Mouse (Mus musculus): ENCODE data around the gene Elovl7. TPM values are rescaled to one million over a fixed set of nuclear protein-coding genes. Genes with fewer than 3 reads are reported as not detected.

Elovl7 gene
- total RNA-seq, 2 experiments from 2014 or later, result 5.0 to 6.5 TPM

GRCm38 (mm10) chr13:108301411-108301810 lies 87.2 kb downstream of the Elovl7 start:
- peak in 1 of 2 experiments; percentile 21 for DNase-seq (ENCODE audit: low spot score in 2 of 2)

DNA sequence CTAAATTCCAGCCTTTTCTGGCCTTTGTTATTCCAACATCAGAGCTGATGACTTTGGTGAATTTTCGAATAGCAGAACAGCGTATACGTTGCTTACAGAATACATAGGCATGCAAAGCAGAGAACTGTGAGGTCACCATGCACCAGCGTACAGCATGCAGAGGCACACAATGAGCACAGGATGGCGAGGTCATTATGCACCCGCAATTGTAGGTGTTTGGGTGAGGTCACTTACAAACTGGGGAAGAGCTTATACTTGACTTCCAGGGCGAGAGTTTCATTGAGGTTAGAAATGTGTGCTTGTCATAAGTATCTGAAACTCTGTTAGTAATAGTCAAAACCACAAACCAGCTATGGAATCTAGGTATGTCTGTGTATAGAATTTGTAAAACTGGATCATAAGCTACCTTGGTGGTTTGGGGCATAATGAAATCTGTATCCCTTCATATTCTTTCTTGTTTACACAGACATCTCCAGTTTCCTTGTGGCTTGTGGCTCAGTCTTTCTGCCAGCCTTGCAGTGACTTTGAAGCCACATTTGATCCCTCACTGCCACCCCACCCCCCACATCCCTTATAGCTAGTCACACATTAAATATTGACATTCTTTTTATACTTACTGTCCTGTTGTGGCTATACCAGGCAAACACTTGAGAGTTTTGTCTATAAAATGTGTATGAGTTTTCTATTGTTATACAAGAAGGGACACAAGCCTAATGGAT lies 88.9 kb downstream of the Elovl7 start:
- DNase-seq (ENCODE audit: low spot score in 2 of 2), result no peak

DNA sequence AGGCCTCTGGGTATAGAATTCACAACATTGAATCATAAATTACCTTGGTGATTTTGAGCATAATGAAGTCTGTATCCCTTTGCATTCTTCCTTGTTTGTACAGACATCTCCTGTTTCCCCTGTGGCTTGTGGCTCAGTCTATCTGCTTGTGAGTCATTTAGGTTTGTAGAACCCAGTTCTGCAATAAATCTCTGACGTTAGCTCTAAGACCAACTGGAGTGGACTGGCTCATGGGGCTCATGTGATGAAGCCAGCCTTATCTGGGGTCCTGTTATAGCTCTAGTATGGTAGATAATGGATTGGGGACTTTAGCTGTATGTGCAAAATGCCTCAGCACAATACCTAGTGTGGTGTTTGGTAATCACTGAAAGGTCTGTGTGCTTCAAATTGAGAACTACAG lies 89.6 kb downstream of the Elovl7 start:
- DNase-seq (ENCODE audit: low spot score in 2 of 2), result no peak

- DNase-seq (ENCODE audit: low spot score in 2 of 2), result no peak
Observed at GRCm38 (mm10) chr13:108304680-108305079, 90.5 kb downstream of the Elovl7 start.

- DNase-seq (ENCODE audit: low spot score in 2 of 2), result peak; percentile 94
Observed at GRCm38 (mm10) chr13:108315702-108316486, 101.7 kb downstream of the Elovl7 start, which contains the start of gene Depdc1b. Gene Depdc1b (plus strand): TSS chr13:108316332.

GRCm38 (mm10) chr13:108316487-108316903 lies 102.3 kb downstream of the Elovl7 start:
- no peak for DNase-seq (ENCODE audit: low spot score in 2 of 2)

- no peak for DNase-seq (ENCODE audit: low spot score in 2 of 2)
Observed at GRCm38 (mm10) chr13:108317414-108317813, 103.2 kb downstream of the Elovl7 start.

GRCm38 (mm10) chr13:108319028-108319427 lies 104.8 kb downstream of the Elovl7 start:
- DNase-seq (ENCODE audit: low spot score in 2 of 2), result no peak

- DNase-seq (ENCODE audit: low spot score in 2 of 2), result no peak
Observed at GRCm38 (mm10) chr13:108320216-108320615, 106.0 kb downstream of the Elovl7 start.

DNA sequence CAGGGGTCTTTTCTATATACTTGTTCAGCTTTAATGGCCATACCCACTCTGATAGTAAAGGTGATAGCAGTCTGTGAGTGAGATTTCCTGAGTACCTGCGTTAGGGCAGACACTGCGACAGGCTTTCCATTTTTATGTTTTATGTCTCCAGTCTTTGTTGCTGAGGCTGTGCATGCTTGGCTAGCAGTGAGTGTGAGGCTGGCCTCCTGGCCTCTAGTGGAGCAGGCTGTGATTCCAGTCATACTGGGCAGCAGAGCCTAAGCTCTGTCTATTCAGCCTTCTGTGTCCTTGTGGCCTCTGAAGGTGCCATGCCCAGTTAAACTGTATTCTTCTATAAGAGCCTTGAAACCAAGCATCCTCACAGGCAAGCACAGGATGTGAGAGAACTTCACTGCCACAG lies 108.3 kb downstream of the Elovl7 start:
- no peak for DNase-seq (ENCODE audit: low spot score in 2 of 2)

- no peak for DNase-seq (ENCODE audit: low spot score in 2 of 2)
Observed at GRCm38 (mm10) chr13:108323317-108323716, 109.1 kb downstream of the Elovl7 start.

DNA sequence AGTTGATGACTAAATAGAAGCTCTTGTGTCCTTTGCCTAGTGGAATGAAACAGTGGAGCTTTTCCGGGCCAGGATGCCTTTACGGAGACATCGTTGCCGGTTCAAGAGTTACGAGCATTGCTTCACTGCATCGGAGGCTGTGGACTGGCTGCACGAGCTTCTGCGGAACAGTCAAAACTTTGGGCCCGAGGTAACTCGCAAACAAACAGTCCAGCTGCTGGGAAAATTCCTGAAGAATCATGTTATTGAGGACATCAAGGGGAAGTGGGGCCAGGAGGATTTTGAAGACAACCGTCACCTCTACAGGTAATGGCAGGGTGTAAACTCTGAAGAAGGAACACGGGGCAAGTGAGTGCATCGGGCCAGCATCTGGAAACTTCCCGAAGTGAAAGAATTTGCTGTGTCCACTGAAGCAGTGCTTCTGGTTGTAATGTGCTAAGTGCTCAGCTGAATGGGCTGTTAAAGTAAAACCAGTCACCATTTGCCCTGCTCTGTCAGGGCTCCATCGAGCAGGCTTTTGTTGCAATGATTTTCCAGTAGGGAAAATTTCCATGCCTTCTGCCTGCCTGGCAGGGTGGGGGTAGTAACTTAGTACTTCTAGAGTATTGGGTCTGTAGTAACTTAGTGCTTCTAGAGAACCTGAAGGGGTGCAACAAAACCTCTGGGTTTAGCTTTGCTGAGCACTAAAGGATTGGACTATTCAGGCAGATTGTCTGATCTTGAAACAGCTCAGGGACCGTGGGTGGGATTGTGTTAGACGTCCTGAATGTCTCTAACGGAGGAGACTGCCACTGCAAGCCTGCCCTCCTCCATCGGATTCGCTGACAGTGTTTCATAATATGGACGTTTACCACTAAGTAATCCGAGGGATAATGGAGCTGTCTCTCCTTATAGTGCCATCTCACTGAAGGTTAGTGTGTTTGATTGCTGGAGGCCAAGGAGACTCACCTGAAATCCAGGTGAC lies 109.9 kb downstream of the Elovl7 start:
- no peak for DNase-seq (ENCODE audit: low spot score in 2 of 2)

GRCm38 (mm10) chr13:108325871-108326270 lies 111.7 kb downstream of the Elovl7 start:
- DNase-seq (ENCODE audit: low spot score in 2 of 2), result no peak

- DNase-seq (ENCODE audit: low spot score in 2 of 2), result no peak
Observed at GRCm38 (mm10) chr13:108326351-108326750, 112.1 kb downstream of the Elovl7 start.

DNA sequence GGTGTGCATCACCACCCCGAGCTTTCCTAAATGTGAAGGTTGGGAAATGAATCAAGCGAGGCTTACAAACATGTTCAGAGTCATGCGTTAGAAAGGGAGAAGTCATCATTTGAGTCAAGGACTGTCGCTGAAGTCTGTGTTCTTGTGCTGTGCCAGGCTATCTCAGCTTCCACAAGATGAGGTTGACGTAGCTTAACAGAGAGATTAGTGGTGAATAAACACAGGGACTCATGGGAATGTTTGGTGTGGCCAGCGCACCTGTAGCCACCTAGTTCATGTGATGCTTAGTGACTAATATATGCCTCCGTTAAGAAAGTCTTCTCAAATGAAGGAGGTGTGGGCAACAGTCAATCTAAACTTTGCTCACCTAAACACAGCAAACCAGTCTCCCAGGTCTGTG lies 112.8 kb downstream of the Elovl7 start:
- DNase-seq (ENCODE audit: low spot score in 2 of 2), result no peak

- DNase-seq (ENCODE audit: low spot score in 2 of 2), result no peak
Observed at GRCm38 (mm10) chr13:108328406-108329180, 114.4 kb downstream of the Elovl7 start.

DNA sequence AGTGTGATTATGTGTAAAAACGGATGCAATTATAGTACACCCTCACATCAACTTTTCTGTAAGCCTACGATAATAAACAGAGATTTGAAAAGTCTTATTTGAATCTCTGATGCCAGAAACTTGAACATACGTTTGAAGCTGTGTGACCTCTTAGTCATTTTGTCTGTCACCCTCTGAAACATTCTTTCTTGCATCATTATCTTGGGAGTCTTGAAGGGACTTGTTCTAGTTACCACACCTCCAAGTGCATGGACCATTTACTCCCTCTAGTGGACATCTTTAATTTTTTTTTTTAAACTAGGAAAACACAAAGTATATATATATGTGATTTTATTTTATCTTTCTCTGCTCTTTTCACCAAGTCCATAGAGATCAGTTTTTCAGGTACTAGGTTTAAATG lies 115.5 kb downstream of the Elovl7 start:
- DNase-seq (ENCODE audit: low spot score in 2 of 2), result no peak

Measured in layer of hippocampus, postnatal 10 days (tissue).